Mouse (Mus musculus): Measurements from ENCODE around the gene Cmas. TPM values are rescaled to one million over a fixed set of nuclear protein-coding genes. Genes with fewer than 3 reads are reported as not detected.

The Cmas gene
- polyA plus RNA-seq, 1 experiment from 2014 or later = 181 TPM

GRCm38 (mm10) chr6:142795655-142796441 is 39.4 kb downstream of the Cmas start:
- no peak overlapping the region for H3K27ac ChIP-seq (ENCODE audit: low read depth, low read length)

DNA sequence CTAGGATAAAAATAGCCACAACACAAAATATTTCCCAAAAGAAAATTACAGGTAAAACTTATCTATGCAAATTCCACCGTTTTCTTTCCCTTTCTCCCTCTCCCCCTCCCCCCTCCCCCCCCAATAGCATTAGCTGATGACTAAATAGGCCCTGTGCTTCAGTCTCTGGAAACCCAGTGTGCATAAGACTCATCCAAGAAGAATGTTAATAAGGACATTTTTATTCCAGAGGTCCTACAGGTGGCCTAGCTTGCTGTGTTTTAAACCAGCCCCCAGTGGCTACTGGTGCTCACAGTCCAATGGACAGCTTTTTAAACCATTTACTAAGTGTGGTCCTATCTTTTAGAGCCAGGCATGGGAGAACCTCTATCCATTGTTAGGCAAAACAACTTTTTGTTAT is 41.5 kb downstream of the Cmas start:
- Histone ChIP-seq H3K9ac (replicated peaks; ENCODE audit: low read depth, low read length) (no peak overlapping the region), H3K36me3 (ENCODE audit: control insufficient read depth, insufficient read depth, low read length) (no peaks in the 10 kb centered on the region), H3K27me3 (ENCODE audit: control insufficient read depth, insufficient read depth, low read length) (no peaks in the 10 kb centered on the region), H3K27ac (ENCODE audit: low read depth, low read length) (no peak overlapping the region), H3K4me3 (ENCODE audit: low read depth, low read length) (no peak overlapping the region), H3K4me2 (ENCODE audit: low read depth, low read length) (no peak overlapping the region), H3K4me1 (ENCODE audit: control insufficient read depth, insufficient read depth, low read length) (peaks cover 9% of the 10 kb centered on the region), H3K9me3 (ENCODE audit: control insufficient read depth, low read length) (no peaks in the 10 kb centered on the region)
- no peak for ATAC-seq (ENCODE audit: low read depth)
- WGBS = 57% methylated on average over 1 of the region's 1 CpGs

More at GRCm38 (mm10) chr6:142795655-142796441, 39.4 kb downstream of the Cmas start:
- Histone ChIP-seq H3K27me3 (ENCODE audit: control insufficient read depth, insufficient read depth, low read length) (no peaks in the 10 kb centered on the region), H3K36me3 (ENCODE audit: control insufficient read depth, insufficient read depth, low read length) (no peaks in the 10 kb centered on the region), H3K9ac (replicated peaks; ENCODE audit: low read depth, low read length) (no peak overlapping the region), H3K4me2 (ENCODE audit: low read depth, low read length) (no peak overlapping the region), H3K4me3 (ENCODE audit: low read depth, low read length) (no peak overlapping the region), H3K4me1 (ENCODE audit: control insufficient read depth, insufficient read depth, low read length) (peaks cover 9% of the 10 kb centered on the region), H3K9me3 (ENCODE audit: control insufficient read depth, low read length) (no peaks in the 10 kb centered on the region)
- ATAC-seq (ENCODE audit: low read depth) = no peak
- WGBS = 85% methylated on average over 15 of the region's 15 CpGs

GRCm38 (mm10) chr6:142798837-142799236 is 42.4 kb downstream of the Cmas start:
- WGBS = 79% methylated on average over 9 of the region's 9 CpGs
- ATAC-seq (ENCODE audit: low read depth) = no peak
- H3K4me1 ChIP-seq (ENCODE audit: control insufficient read depth, insufficient read depth, low read length) = peaks cover 1% of the 10 kb centered on the region; the same call in 1 of the 2 replicates
- no peaks in the 10 kb centered on the region for H3K27me3 ChIP-seq (ENCODE audit: control insufficient read depth, insufficient read depth, low read length)
- no peak overlapping the region for H3K4me3 ChIP-seq (ENCODE audit: low read depth, low read length)
- H3K9ac ChIP-seq (replicated peaks; ENCODE audit: low read depth, low read length) = no peak overlapping the region
- H3K4me2 ChIP-seq (ENCODE audit: low read depth, low read length) = no peak overlapping the region
- H3K36me3 ChIP-seq (ENCODE audit: control insufficient read depth, insufficient read depth, low read length) = no peaks in the 10 kb centered on the region
- no peak overlapping the region for H3K27ac ChIP-seq (ENCODE audit: low read depth, low read length)
- H3K9me3 ChIP-seq (ENCODE audit: control insufficient read depth, low read length) = no peaks in the 10 kb centered on the region

DNA sequence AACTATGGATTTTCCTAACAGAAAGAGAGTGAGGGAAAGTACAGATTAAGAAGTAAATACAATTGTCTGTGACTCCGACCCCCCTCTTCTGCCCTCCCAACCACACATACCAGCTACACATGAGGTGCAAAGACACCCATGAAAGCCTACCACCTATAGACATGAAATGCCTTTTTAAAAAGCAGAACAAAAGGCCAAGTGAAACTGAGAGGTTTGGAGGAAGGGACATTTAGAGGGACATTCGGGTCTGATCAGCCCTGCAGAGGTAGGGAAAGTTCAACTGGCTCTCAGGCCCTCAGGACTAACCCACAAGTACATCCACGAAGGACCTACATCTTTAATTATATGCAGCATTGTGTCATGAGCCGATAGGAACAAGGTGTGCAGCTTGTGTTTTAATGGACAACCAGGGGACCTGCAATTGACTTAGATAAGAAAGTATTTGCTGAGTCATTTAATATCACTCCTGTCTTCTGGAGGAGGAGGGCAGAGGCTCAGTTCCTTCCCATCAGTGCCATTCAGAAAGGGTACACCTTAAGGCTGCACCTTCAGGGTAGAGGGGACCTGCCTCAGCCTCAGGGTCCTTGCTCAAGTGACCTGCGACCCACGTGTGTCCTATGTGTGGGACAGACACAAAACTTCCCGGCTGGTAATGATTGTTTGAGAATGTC is 43.4 kb downstream of the Cmas start:
- H3K27ac ChIP-seq (ENCODE audit: low read depth, low read length) = no peak overlapping the region
- H3K9ac ChIP-seq (replicated peaks; ENCODE audit: low read depth, low read length) = no peak overlapping the region
- H3K27me3 ChIP-seq (ENCODE audit: control insufficient read depth, insufficient read depth, low read length) = no peaks in the 10 kb centered on the region
- H3K4me3 ChIP-seq (ENCODE audit: low read depth, low read length) = no peak overlapping the region
- H3K4me1 ChIP-seq (ENCODE audit: control insufficient read depth, insufficient read depth, low read length) = no peaks in the 10 kb centered on the region
- WGBS = 88% methylated on average over 7 of the region's 7 CpGs
- H3K9me3 ChIP-seq (ENCODE audit: control insufficient read depth, low read length) = no peaks in the 10 kb centered on the region
- ATAC-seq (ENCODE audit: low read depth) = no peak
- H3K4me2 ChIP-seq (ENCODE audit: low read depth, low read length) = no peak overlapping the region
- H3K36me3 ChIP-seq (ENCODE audit: control insufficient read depth, insufficient read depth, low read length) = no peaks in the 10 kb centered on the region

- H3K27me3 ChIP-seq (ENCODE audit: control insufficient read depth, insufficient read depth, low read length) = no peaks in the 10 kb centered on the region
- H3K27ac ChIP-seq (ENCODE audit: low read depth, low read length) = no peak overlapping the region
- H3K9me3 ChIP-seq (ENCODE audit: control insufficient read depth, low read length) = no peaks in the 10 kb centered on the region
- ATAC-seq (ENCODE audit: low read depth) = no peak
- no peaks in the 10 kb centered on the region for H3K36me3 ChIP-seq (ENCODE audit: control insufficient read depth, insufficient read depth, low read length)
- WGBS = 84% methylated on average over 5 of the region's 5 CpGs
- H3K9ac ChIP-seq (replicated peaks; ENCODE audit: low read depth, low read length) = no peak overlapping the region
- H3K4me1 ChIP-seq (ENCODE audit: control insufficient read depth, insufficient read depth, low read length) = no peaks in the 10 kb centered on the region
- no peak overlapping the region for H3K4me2 ChIP-seq (ENCODE audit: low read depth, low read length)
- H3K4me3 ChIP-seq (ENCODE audit: low read depth, low read length) = no peak overlapping the region
Observed at GRCm38 (mm10) chr6:142801687-142802086, 45.2 kb downstream of the Cmas start.

DNA sequence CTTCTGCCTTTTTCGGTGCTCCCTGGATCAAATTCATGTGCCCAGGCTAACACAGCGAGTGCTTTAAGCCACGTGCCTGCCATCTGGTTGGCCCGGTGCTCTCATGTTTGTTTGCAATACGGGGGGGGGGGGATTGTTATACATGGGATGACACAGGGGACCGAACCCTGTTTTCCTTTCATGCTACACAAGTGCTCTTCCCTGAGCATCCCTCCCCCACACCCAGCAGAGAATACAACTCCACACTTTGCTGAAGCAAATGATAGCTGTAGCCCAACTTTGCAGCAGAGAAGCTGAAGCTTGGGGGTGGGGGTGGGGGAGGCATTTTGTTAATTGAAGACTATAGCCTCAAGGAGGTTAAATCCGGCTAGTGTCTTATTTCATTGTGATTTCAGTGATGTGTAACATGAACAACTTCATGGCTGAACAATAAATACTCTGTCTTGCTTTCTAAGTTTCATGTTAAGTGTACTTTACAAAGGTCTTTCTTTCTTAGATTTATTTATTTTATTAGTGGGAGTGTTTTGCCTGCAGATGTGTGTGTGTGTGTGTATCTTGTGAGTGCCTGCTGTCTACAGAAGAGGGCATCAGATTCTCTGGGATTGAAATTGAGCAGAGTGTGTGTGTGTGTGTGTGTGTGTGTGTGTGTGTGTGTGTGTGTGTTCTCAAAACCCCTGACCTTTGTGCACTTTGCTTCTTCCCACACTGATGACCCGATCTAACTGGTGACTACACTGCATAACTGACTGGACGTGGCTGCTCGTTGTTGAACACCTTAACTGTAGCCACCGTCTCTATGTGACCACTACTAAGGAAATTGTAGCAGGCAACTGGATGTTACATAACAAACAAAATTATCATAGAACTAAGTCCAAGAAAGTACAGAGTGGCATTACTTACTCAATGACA is 46.4 kb downstream of the Cmas start:
- no peaks in the 10 kb centered on the region for H3K27me3 ChIP-seq (ENCODE audit: control insufficient read depth, insufficient read depth, low read length)
- H3K36me3 ChIP-seq (ENCODE audit: control insufficient read depth, insufficient read depth, low read length) = no peaks in the 10 kb centered on the region
- no peak overlapping the region for H3K4me2 ChIP-seq (ENCODE audit: low read depth, low read length)
- 58% methylated on average over 11 of the region's 11 CpGs for WGBS
- no peak overlapping the region for H3K9ac ChIP-seq (replicated peaks; ENCODE audit: low read depth, low read length)
- no peaks in the 10 kb centered on the region for H3K9me3 ChIP-seq (ENCODE audit: control insufficient read depth, low read length)
- no peaks in the 10 kb centered on the region for H3K4me1 ChIP-seq (ENCODE audit: control insufficient read depth, insufficient read depth, low read length)
- no peak overlapping the region for H3K27ac ChIP-seq (ENCODE audit: low read depth, low read length)
- no peak overlapping the region for H3K4me3 ChIP-seq (ENCODE audit: low read depth, low read length)
- ATAC-seq (ENCODE audit: low read depth) = no peak

- Histone ChIP-seq H3K4me1 (ENCODE audit: control insufficient read depth, insufficient read depth, low read length) (no peaks in the 10 kb centered on the region), H3K4me2 (ENCODE audit: low read depth, low read length) (no peak within 1 kb of the TSS), H3K4me3 (ENCODE audit: low read depth, low read length) (no peak within 1 kb of the TSS)
Observed at GRCm38 (mm10) chr6:142804402-142804801, 47.9 kb downstream of the Cmas start, which contains the start of gene Sult6b2. Gene Sult6b2 (minus strand): TSS chr6:142804502.

GRCm38 (mm10) chr6:142806326-142806725 is 49.8 kb downstream of the Cmas start:
- no peak for ATAC-seq (ENCODE audit: low read depth)
- H3K27ac ChIP-seq (ENCODE audit: low read depth, low read length) = no peak overlapping the region
- no peaks in the 10 kb centered on the region for H3K36me3 ChIP-seq (ENCODE audit: control insufficient read depth, insufficient read depth, low read length)
- no peaks in the 10 kb centered on the region for H3K9me3 ChIP-seq (ENCODE audit: control insufficient read depth, low read length)
- H3K4me2 ChIP-seq (ENCODE audit: low read depth, low read length) = no peak overlapping the region
- H3K4me1 ChIP-seq (ENCODE audit: control insufficient read depth, insufficient read depth, low read length) = no peaks in the 10 kb centered on the region
- H3K27me3 ChIP-seq (ENCODE audit: control insufficient read depth, insufficient read depth, low read length) = no peaks in the 10 kb centered on the region
- WGBS = 83% methylated on average over 4 of the region's 4 CpGs
- H3K4me3 ChIP-seq (ENCODE audit: low read depth, low read length) = no peak overlapping the region
- no peak overlapping the region for H3K9ac ChIP-seq (replicated peaks; ENCODE audit: low read depth, low read length)

More at GRCm38 (mm10) chr6:142804402-142804801, 47.9 kb downstream of the Cmas start, which contains the start of gene Sult6b2:
- Histone ChIP-seq H3K9me3 (ENCODE audit: control insufficient read depth, low read length) (no peaks in the 10 kb centered on the region), H3K27me3 (ENCODE audit: control insufficient read depth, insufficient read depth, low read length) (no peaks in the 10 kb centered on the region), H3K9ac (replicated peaks; ENCODE audit: low read depth, low read length) (no peak within 1 kb of the TSS), H3K36me3 (ENCODE audit: control insufficient read depth, insufficient read depth, low read length) (no peaks in the 10 kb centered on the region), H3K27ac (ENCODE audit: low read depth, low read length) (no peak within 1 kb of the TSS)
- ATAC-seq (ENCODE audit: low read depth) = no peak

All from neural tube, embryonic 14.5 days (tissue).